Mouse (Mus musculus): ENCODE results near the gene Atxn7l1.

- TF ChIP-seq TAL1 (IDR thresholded peaks at IDR 0.05; ENCODE audit: low read length): no peak
- TF ChIP-seq GATA1 (IDR thresholded peaks at IDR 0.05; ENCODE audit: low read length): no peak
These were observed 166.6 kb downstream of the Atxn7l1 start for GRCm38 (mm10) chr12:33313828-33314671.

Data from erythroblast, embryonic 14.5 days (primary cell).